Mouse (Mus musculus) left cerebral cortex, adult 9 months (tissue): ENCODE measurements around the gene Tln1.
"Not testable (repeated sequence)": the region's sequence is repeated elsewhere in the genome, so short reads cannot be mapped to it uniquely, and the experiment has no call there.

Source experiments
- DNase-seq, 2 experiments: peaks; one replicate each; pipeline ENCODE4 v3.0.0; 2022; ENCODE audit warnings: low spot score in 2 of 2

The Tln1 gene

DNA sequence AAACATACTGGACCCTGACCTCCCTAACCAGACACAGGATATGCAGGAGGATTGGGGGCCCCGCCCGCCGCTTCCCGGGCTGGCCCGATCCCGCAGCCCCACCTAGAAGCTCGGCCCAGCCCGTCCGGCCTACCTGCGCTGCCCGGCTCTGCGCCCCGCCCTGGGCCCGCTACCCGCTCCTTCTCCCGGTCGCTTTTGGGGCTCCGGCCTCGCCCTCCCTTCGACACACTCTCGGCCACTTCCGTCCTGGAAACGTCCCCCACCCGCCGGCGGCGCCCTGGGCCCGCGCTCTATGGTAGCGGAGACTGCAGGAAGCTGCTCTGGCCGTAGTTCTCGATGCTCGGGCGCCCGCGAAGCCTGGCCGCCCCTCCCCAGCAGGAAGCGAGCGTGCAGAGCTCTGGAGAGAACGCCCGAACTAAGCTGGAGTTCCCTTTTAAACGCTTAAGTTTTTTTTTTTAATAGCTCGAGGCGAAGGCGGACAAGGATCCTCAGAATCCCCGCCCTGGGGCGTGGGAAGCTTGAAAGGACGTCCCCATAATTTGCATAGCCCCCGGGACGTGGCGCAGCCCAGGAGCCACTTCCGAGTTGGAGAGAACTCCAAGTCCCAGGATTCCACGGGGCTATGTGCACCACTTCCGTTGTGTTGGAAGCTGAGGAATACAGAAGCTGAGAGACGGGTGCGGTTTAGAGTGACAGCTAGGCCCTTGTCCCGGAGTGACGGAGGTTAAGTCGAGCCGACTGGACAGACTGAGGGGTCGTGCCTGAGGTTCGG lies at the start of gene Tln1, which contains the start of gene Creb3:
TSS of gene Tln1 (minus strand) at position 695 of the 772 bp plus-strand sequence.
TSS of gene Creb3 (plus strand) at position 336 of the 772 bp plus-strand sequence.
- DNase-seq, result peak; percentile 88 to 96

DNA sequence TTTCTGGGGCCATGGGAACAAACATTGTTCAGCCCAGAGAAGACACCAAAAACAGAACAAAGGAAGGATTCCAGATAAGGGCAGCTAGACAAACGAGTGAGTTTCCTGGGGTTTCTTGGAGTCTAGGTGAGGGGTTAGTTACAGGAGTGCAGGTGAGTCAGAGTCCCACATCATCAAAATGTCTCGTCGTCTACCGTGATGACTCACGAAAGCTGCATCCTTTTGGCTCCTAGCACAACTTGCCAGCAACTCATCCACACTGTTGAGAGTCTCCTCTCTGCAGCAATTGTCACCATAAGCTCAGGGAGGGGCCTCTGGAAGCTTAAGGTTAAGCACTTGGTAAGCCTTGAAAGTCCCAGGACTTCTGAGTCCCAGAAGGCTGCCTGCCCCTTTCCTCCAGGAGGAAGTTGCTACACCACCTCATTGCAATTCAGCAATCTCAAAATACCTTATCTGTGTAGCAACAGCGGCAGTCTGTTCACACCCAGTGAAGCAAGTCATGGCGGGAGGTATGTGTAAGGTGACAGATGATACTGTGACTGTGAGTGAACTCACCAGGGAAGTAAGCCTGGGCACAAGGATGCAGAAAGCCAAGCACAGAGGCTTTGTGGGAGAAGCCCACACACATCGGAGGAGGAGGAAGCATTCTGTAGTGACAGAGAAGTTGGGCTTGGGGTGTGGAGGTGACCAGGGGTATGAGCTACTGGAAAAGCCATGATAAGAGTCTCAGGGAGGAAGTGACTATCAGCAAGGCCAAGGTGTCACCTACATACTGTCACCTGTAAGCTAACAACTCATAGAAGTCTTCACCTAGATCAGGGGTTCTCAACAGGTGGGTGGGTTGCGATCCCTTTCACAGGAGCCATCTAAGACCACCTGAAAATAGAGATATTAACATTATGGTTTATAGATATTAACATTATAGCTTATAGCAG lies 42.5 kb upstream of the Tln1 start:
- no peak for DNase-seq

DNA sequence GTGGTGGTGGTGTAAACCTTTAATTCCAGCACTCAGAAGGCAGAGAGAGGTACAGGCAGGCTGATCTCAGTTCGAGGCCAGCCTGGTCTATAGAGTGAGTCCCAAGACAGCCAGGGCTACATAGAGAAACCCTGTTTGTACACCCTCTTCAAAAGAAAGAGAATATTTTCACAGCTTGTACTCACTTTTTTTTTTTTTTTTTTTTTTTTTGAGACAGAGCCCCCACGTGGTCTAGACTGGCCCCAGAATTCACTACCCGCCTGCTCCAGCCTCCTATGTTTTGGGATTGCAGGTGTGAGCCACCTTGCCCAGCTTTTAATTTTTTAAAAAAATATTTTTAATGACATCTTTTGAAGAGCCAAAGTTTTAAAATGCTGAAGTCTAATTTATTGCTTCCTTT lies 41.6 kb upstream of the Tln1 start:
- DNase-seq, result no peak

DNA sequence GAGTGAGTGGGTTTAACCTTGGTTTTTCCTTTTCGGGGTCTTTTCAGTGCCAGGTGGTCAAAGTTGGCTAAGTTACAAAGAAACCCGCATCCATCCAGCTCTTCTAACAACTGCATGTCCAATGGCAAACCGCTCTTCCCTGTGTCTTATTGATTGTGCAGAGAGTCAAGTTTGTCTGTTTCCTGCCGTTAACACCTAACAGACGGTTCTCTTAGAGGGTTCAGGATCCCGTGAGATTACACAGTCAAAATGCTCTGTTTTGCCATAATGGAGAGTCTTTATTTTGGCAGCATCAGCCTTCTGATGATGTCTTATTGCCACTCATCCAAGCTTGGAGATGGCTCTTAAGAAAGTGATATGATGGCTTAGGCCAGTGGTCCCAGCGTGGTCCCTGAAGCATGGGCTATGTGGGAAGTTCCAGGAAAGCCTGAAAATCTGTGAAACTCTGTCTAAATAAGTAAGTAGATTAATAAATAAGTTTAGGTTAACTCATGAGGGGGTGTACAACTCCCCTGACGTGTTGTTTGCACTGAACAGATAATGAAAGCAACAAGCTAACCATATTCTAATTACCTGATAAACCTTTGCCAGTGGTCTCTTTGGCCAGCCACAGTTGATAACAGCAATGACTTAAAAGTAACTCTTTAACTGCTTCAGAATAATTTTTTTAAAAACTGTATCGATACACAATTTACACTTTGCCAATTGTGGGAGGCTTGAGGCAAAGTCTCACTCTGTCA lies 37.9 kb upstream of the Tln1 start:
- no peak for DNase-seq

DNA sequence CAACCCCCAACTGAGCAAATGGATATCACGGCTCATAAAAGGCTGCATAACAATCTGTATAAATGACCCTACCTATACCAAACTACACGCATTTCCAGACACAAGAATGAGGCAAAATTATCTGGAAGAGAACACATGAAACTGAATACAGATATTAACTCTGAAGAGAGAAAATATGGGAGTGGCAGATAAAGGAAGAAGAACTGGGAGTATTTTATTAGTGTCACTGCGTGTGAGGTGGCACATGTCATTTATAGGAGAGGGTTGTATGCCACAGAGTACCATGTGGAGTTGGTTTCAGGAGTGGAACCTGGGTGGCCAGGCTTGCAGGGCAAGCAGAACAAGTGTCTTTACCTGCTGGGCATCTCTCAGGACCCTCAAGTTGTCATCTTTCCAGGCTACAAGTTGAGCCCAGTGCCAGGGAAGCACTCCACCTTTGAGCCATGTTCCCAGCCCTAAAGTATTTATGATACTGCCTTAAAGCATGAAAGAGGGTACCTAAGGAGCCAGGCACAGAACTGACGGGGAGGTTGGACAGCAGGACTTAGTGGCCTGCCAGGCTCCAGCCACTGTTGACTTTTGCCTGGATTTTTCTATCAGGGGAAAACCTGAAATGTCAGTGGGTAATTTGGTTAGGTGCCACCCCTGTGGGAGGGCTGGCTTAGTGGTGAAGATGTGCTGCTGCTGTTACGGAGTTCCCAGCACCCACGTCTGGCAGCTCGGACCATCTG lies 36.3 kb upstream of the Tln1 start:
- DNase-seq, result no peak

DNA sequence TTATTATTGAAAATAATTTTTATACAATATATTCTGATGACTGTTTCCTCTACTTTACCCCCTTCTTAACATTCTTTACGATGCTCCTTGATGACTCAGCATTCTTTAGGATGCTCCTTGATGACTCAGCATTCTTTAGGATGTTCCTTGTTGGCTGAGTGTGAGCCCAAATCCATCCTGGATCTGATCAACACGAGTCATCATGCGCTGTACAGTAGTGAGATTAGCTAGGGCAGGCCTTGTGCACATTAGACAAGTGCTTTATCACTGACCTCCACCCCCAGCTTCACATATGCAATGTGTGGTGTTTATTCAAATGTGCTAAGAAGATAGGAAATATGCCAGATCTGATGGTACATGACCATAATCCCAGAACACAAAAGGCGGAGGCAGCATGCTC lies 35.7 kb upstream of the Tln1 start:
- no peak for DNase-seq

DNA sequence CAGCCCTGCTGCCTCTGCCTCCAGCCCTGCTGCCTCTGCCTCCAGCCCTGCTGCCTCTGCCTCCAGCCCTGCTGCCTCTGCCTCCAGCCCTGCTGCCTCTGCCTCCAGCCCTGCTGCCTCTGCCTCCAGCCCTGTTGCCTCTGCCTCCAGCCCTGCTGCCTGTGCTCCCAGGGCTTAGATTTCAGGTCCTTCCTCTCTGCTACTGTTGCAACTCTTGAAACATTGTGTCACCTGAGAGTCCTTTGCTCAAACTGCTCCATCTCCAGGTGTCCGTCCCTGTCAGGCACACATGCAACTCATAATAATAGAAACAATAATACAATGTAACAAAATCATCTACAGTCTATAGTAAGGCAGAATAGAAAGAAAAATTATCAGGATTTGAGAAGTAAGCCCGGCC lies 34.1 kb upstream of the Tln1 start:
- DNase-seq, result not testable (repeated sequence)

DNA sequence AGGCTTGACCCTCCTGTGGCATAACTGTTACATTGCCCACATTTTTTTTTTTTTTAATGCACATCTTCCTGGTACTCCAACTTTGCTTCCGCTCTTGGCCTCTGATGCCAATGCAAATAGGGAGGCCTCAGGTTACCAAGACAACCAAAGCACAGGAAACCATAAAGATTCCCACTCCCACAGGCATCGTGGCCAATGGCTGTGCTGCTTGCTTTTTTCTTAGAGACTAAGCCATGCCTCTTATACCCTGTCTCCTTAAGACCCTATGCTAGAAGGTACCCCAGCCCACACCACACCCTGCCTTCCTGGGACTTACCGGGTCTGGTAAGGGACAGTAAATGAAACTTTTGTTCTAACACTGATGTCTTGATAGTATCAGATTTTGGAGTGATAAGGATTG lies 31.0 kb upstream of the Tln1 start:
- no peak for DNase-seq

DNA sequence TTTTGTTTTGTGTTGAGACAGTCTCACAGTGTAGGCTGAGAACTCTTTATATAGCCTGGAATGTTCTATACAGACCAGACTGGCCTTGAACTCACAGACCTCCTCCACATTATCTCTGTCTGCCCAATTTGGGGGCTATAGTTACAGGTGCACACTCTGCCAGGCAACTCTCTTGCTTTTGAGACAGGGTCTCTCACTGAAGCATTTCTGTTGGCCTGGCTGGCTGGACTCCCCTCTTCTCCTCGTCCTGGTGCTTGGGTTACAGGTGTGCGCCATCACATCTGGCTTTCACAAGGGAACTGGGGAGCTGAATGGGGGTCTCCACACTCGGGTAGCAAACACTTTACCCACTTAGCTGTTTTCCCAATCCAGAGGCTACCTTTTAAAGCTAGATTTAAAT lies 29.5 kb upstream of the Tln1 start:
- no peak for DNase-seq

DNA sequence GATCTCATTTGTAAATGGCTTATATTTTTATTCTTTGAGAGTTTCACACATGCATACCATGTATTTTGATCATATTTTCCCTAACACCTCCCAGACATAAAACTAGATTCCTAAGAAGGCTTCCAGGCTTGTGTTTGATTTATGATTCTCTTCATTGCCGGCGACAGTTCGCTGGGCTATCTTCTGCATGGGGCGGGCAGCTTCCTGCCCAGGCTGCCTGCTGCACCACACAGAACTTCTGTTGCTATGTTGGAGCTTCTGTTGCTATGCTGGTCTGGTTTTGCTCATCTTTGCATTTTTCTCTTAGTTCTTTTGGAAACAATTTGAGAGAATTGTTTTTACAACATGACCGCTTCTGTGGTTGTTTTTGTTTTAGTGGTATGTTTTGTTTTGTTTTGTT lies 29.1 kb upstream of the Tln1 start:
- DNase-seq, result no peak

DNA sequence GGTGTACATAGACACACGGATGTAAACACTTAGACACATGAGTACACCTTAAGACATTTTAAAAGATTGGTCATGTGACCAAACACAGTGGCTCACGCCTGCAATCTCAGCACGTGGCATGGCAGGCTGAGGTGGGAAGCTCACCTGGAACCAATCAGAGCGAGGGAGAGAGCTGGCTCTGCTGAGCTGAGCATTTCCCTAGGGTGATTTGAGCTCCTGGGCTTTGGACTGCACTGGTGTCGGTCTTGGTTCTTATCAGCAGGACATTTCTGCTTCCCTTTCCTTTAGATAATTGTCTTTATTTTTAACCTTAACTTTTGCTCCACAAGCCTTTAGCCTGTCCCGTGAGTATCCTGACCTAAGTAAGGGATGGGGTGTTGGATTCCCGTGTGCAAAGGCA lies 25.2 kb upstream of the Tln1 start:
- no peak for DNase-seq

DNA sequence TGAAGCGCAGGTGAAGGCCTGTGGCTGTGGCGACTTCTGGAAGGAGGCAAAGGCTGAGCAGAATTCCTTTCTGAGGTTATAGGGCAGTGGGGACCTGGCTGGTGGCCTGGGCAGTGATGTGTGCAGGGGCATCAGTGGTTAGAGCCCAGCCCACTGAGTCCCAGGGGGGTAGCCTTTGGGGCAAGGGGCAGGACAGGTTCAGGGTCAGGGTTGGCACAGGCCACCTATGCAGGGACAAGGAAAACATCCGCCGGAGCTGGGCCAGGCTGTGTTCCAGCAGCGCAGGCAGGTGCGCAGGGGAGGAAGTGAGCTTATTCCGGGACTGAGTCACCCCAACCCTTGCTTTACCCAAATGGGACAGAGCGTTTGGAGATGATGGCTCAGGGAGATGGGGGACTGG lies 23.9 kb upstream of the Tln1 start:
- DNase-seq, result no peak

DNA sequence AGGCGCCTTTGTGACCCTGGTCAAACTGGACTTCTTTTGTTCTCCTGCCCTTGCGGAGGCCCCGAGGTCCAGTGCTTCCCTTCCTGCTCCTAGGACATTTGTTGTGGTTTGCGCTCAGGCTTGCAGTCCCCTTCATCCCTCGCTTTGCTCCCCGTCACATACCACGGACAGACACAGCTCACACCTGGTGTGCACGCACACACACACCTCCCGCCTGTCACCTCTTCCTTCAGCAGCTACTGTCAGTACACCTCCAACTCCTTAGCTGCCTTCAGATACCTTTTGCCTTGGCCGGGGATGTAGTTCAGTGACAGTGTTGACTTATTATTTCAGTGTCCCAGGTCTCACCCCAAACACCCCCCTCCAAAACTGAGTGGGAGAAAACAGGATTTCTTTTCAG lies 23.2 kb upstream of the Tln1 start:
- no peak for DNase-seq

DNA sequence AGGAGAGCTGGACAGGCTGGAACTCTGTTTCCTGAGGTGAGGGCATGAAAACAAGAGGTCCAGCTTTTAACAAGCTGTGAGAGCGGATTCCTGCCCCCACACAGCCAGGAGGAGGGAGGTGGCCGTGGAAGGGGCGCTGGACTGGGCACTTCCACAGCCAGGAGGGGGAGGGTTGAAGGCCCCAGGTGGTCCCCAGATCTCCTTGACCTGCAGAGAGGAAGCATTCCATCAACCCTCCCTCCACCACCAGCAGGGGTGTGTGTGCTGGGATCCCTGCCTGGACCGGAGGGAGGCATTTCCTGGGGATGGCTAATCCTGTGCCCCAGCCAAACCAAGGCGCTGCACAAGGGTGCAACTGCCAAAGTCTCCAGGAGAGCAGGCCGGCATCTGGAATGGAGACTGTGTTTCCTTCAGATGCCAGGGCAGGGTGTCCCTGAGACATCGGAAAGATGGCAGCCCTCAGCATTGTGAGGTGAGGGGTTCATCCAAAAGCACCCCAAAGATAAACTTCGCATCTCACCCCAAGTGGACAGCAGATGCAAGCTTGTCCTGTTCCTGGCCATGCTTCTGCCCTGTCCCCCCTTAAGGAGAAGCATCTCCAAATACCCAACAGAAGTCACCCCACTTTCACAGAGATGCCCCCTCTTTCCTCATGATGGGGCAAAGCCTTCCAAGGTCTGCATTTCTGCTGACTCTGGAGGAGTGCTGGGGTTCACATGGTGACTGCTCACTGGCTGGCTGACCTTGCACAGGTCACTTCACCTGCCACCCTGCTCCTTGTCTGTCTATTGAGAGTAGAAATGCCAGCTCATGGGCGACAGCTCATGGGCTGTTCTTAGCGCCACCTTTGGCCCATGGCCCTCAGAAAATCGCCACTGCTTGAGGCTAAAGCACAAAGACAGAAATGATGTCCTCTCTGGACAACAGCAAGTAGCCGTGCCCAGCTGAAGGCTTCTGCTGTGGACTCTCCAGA lies 22.2 kb upstream of the Tln1 start, which contains the start of gene Msmp:
TSS of gene Msmp (minus strand) at position 51 of the 973 bp plus-strand sequence.
- DNase-seq, result no peak

DNA sequence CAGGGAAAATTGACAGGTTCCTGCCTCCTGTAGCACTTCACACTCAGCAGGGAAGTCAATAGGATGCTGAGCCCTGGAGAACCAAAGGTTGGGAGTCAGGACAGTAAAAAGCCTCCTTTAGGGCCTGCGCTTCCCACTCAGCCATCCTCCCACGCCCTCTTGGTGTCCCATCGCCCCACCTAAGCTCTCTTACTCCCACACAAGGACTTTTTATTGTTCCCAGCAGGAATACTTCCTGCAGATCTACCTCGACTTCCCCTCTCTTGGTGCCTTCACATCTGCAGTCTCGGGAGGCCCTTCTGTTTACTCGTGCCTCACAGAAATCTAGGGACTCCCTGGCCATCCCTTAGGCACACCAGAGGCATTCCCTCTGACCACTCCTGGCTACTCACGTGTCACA lies 20.9 kb upstream of the Tln1 start:
- no peak for DNase-seq

DNA sequence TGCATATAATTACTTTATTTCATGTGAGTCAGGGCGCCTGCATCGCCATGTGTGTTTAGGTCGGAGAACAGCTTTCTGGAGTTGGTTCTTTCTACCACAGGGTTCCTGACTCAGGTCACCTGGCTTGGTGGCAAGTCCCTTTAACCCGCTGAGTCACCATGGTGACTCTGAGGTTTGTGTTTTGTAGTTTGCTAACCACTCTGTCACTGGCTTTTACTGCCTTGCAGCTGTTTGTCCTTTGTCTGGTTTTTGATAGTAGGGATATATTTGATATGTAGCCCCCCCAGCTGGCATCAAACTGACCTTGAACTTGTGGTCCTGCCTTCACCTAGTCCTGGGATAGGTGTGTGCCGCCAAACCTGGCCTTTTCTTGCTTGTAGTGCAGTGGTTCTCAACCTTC lies 19.8 kb upstream of the Tln1 start:
- DNase-seq, result no peak

DNA sequence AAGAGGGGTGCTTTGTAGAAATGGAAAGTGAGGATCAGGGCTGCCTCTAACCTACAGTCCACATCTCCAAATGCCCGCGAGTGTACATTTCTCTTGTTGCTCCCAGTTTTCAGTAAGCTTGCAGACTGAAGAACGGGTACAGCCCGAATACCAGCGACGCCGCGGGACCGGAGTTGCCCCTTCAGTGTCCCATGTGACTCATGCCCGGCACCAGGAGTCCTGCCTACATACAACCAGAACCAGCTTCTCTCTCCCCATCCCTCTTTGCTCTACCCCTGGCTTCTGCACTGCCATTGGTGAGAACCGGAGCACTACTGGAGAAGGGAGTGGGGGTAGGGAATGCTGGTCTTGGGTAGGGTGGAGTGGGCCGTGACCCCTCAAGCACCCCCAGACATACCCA lies 18.9 kb upstream of the Tln1 start:
- no peak for DNase-seq

DNA sequence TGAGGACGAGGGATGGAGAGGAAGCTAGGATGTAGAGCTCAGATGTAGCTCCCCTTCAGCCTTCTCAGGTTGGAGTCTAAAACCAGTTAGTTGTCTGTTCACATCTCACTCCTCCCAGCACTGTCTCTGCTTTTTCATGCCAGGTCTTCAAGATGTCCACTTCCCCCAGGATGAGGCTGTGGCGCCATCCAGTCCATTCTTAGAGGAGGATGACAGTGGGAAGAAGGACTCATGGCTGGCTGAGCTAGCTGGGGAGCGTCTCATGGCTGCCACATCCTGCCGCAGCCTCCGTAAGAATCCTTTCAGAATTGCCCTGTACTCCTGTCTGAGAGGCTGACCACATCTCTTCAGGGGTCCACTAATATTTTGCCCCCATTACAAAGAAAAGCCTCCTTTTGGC lies 18.2 kb upstream of the Tln1 start:
- DNase-seq, result no peak

DNA sequence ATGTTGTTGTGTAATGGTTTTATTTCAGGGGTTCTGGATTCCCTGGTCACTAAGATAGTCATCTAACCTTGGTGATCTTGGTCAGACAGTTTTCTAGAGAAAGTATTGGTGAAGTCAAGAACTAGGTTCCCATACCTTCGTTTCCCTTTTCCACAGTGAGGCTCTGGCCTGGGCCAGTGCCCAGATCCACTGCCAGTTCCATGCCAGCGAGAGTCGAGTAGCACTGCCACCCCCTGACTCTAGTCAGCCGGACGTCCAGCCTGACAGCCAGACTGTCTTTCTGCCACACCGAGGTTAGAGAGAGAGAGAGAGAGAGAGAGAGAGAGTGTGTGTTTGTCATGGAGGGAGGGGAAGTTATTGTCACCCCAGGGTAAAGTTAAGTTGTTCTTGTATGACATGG lies 17.2 kb upstream of the Tln1 start:
- DNase-seq, result no peak

DNA sequence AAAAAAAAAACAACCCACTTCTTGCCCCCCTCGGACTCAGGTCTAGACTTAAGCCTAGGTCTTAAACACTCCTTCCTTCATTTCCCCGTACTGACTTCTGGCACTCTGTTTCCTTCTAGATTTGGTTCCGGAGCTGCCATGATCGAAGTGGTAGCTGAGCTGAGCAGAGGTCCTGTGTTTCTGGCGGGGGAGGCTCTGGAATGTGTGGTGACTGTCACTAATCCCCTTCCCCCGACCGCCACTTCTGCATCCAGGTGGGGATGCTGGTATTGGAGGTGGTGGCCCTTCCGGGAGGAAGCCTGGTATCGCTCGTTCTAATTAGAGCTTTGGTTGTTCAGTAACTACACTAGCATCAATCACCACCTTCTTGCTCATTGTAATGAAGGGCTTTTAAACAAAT lies 16.8 kb upstream of the Tln1 start:
- DNase-seq, result no peak
